Mouse (Mus musculus): Measurements from ENCODE around the gene Olfr313.
"Not testable (repeated sequence)": the region's sequence is repeated elsewhere in the genome, so short reads cannot be mapped to it uniquely, and the experiment has no call there.

Gene Olfr313

GRCm38 (mm10) chr11:58814700-58815099, at the start of gene Olfr313:
Gene Olfr313, plus strand, starts transcription at chr11:58815000.
- not testable (repeated sequence) for DNase-seq (ENCODE audit: low read depth in 1 of 2, low spot score in 2 of 2)

- DNase-seq (ENCODE audit: low read depth in 1 of 2, low spot score in 2 of 2): no peak
These were observed 41.9 kb upstream of the Olfr313 start, which contains the start of gene Olfr315 for GRCm38 (mm10) chr11:58772888-58773287. Gene Olfr315, plus strand, starts transcription at chr11:58773188.

- DNase-seq (ENCODE audit: low read depth in 1 of 2, low spot score in 2 of 2): no peak
These were observed 32.2 kb upstream of the Olfr313 start, which contains the start of gene Olfr314 for GRCm38 (mm10) chr11:58782480-58783089. Gene Olfr314, plus strand, starts transcription at chr11:58782952.

GRCm38 (mm10) chr11:58784182-58784581, 30.6 kb upstream of the Olfr313 start:
- no peak for DNase-seq (ENCODE audit: low read depth in 1 of 2, low spot score in 2 of 2)

GRCm38 (mm10) chr11:58787651-58788050, 27.1 kb upstream of the Olfr313 start:
- DNase-seq (ENCODE audit: low read depth in 1 of 2, low spot score in 2 of 2): no peak

GRCm38 (mm10) chr11:58788346-58788745, 26.5 kb upstream of the Olfr313 start:
- no peak for DNase-seq (ENCODE audit: low read depth in 1 of 2, low spot score in 2 of 2)

GRCm38 (mm10) chr11:58789532-58789931, 25.3 kb upstream of the Olfr313 start:
- no peak for DNase-seq (ENCODE audit: low read depth in 1 of 2, low spot score in 2 of 2)

- no peak for DNase-seq (ENCODE audit: low read depth in 1 of 2, low spot score in 2 of 2)
These were observed 24.7 kb upstream of the Olfr313 start for GRCm38 (mm10) chr11:58790053-58790452.

- DNase-seq (ENCODE audit: low read depth in 1 of 2, low spot score in 2 of 2): no peak
These were observed 24.2 kb upstream of the Olfr313 start for GRCm38 (mm10) chr11:58790646-58791045.

- DNase-seq (ENCODE audit: low read depth in 1 of 2, low spot score in 2 of 2): no peak
These were observed 18.9 kb upstream of the Olfr313 start for GRCm38 (mm10) chr11:58795856-58796255.

GRCm38 (mm10) chr11:58796850-58797249, 17.9 kb upstream of the Olfr313 start:
- no peak for DNase-seq (ENCODE audit: low read depth in 1 of 2, low spot score in 2 of 2)

- no peak for DNase-seq (ENCODE audit: low read depth in 1 of 2, low spot score in 2 of 2)
These were observed 15.1 kb upstream of the Olfr313 start for GRCm38 (mm10) chr11:58799747-58800146.

GRCm38 (mm10) chr11:58801558-58802228, 13.1 kb upstream of the Olfr313 start, which contains the start of gene Fam183b:
Gene Fam183b, minus strand, starts transcription at chr11:58801960.
- no peak for DNase-seq (ENCODE audit: low read depth in 1 of 2, low spot score in 2 of 2)

- DNase-seq (ENCODE audit: low read depth in 1 of 2, low spot score in 2 of 2): no peak
These were observed 10.9 kb upstream of the Olfr313 start for GRCm38 (mm10) chr11:58803871-58804270.

- DNase-seq (ENCODE audit: low read depth in 1 of 2, low spot score in 2 of 2): no peak
These were observed 10.4 kb upstream of the Olfr313 start for GRCm38 (mm10) chr11:58804393-58804792.

- DNase-seq (ENCODE audit: low read depth in 1 of 2, low spot score in 2 of 2): no peak
These were observed 2.8 kb upstream of the Olfr313 start for GRCm38 (mm10) chr11:58812001-58812400.

- DNase-seq (ENCODE audit: low read depth in 1 of 2, low spot score in 2 of 2): no peak
These were observed 876 bp downstream of the Olfr313 start for GRCm38 (mm10) chr11:58815676-58816075.

GRCm38 (mm10) chr11:58828937-58829336, 14.1 kb downstream of the Olfr313 start, which contains the start of gene Olfr312:
Gene Olfr312, plus strand, starts transcription at chr11:58829237.
- DNase-seq (ENCODE audit: low read depth in 1 of 2, low spot score in 2 of 2): not testable (repeated sequence)

GRCm38 (mm10) chr11:58829764-58830163, 15.0 kb downstream of the Olfr313 start:
- DNase-seq (ENCODE audit: low read depth in 1 of 2, low spot score in 2 of 2): no peak

- DNase-seq (ENCODE audit: low read depth in 1 of 2, low spot score in 2 of 2): not testable (repeated sequence)
These were observed 17.7 kb downstream of the Olfr313 start for GRCm38 (mm10) chr11:58832541-58832940.

- not testable (repeated sequence) for DNase-seq (ENCODE audit: low read depth in 1 of 2, low spot score in 2 of 2)
These were observed 24.2 kb downstream of the Olfr313 start, which contains the start of gene Olfr311 for GRCm38 (mm10) chr11:58838951-58839350. Gene Olfr311, plus strand, starts transcription at chr11:58839251.

GRCm38 (mm10) chr11:58846919-58847461, 32.2 kb downstream of the Olfr313 start, which contains the start of gene Gm12258:
Gene Gm12258, plus strand, starts transcription at chr11:58847158.
- DNase-seq (ENCODE audit: low read depth in 1 of 2, low spot score in 2 of 2): peak; percentile 70 to 79
